Mouse (Mus musculus): Measurements from ENCODE around the gene Esyt1.

Esyt1 gene

GRCm38 (mm10) chr10:128504641-128505370 lies 20.9 kb downstream of the Esyt1 start:
- DNase-seq (ENCODE audit: low spot score in 2 of 2): peak; percentile 72 to 78

- DNase-seq (ENCODE audit: low spot score in 2 of 2): peak in 1 of 2 experiments; percentile 30
Observed at GRCm38 (mm10) chr10:128504012-128504411, 21.7 kb downstream of the Esyt1 start.

GRCm38 (mm10) chr10:128503532-128503931 lies 22.1 kb downstream of the Esyt1 start:
- peak in 1 of 2 experiments; percentile 12 for DNase-seq (ENCODE audit: low spot score in 2 of 2)

GRCm38 (mm10) chr10:128502341-128502740 lies 23.3 kb downstream of the Esyt1 start:
- no peak for DNase-seq (ENCODE audit: low spot score in 2 of 2)

GRCm38 (mm10) chr10:128499116-128499671 lies 26.5 kb downstream of the Esyt1 start:
- DNase-seq (ENCODE audit: low spot score in 2 of 2): peak; percentile 21 to 37

GRCm38 (mm10) chr10:128498590-128498989 lies 27.1 kb downstream of the Esyt1 start, which contains the start of gene Myl6b:
Gene Myl6b (minus strand): TSS chr10:128498685.
- DNase-seq (ENCODE audit: low spot score in 2 of 2): peak; percentile 97

GRCm38 (mm10) chr10:128497134-128497737 lies 28.4 kb downstream of the Esyt1 start:
- no peak for DNase-seq (ENCODE audit: low spot score in 2 of 2)

GRCm38 (mm10) chr10:128496509-128497077 lies 29.1 kb downstream of the Esyt1 start:
- DNase-seq (ENCODE audit: low spot score in 2 of 2): no peak

- DNase-seq (ENCODE audit: low spot score in 2 of 2): no peak
Observed at GRCm38 (mm10) chr10:128495903-128496302, 29.8 kb downstream of the Esyt1 start.

GRCm38 (mm10) chr10:128495270-128495669 lies 30.4 kb downstream of the Esyt1 start:
- DNase-seq (ENCODE audit: low spot score in 2 of 2): peak in 1 of 2 experiments; percentile 31

GRCm38 (mm10) chr10:128494667-128495245 lies 30.9 kb downstream of the Esyt1 start:
- DNase-seq (ENCODE audit: low spot score in 2 of 2): no peak

GRCm38 (mm10) chr10:128493695-128494666 lies 31.7 kb downstream of the Esyt1 start, which contains the start of gene Myl6:
Gene Myl6 (minus strand): TSS chr10:128494145.
- peak; percentile 97 for DNase-seq (ENCODE audit: low spot score in 2 of 2)

- peak in 1 of 2 experiments; percentile 32 for DNase-seq (ENCODE audit: low spot score in 2 of 2)
Observed at GRCm38 (mm10) chr10:128493319-128493694, 32.4 kb downstream of the Esyt1 start.

GRCm38 (mm10) chr10:128492633-128493311 lies 32.9 kb downstream of the Esyt1 start:
- DNase-seq (ENCODE audit: low spot score in 2 of 2): no peak

- DNase-seq (ENCODE audit: low spot score in 2 of 2): peak in 1 of 2 experiments; percentile 32
Observed at GRCm38 (mm10) chr10:128492051-128492450, 33.6 kb downstream of the Esyt1 start.

- DNase-seq (ENCODE audit: low spot score in 2 of 2): no peak
Observed at GRCm38 (mm10) chr10:128491495-128491894, 34.2 kb downstream of the Esyt1 start.

- no peak for DNase-seq (ENCODE audit: low spot score in 2 of 2)
Observed at GRCm38 (mm10) chr10:128490912-128491311, 34.8 kb downstream of the Esyt1 start.

GRCm38 (mm10) chr10:128490232-128490631 lies 35.4 kb downstream of the Esyt1 start:
- DNase-seq (ENCODE audit: low spot score in 2 of 2): no peak

- DNase-seq (ENCODE audit: low spot score in 2 of 2): no peak
Observed at GRCm38 (mm10) chr10:128489785-128490184, 35.9 kb downstream of the Esyt1 start.

GRCm38 (mm10) chr10:128489380-128489779 lies 36.3 kb downstream of the Esyt1 start:
- no peak for DNase-seq (ENCODE audit: low spot score in 2 of 2)

All from natural killer cell, adult 2 months (primary cell).